Mouse (Mus musculus) c-Kit-negative CD71-positive TER-119-positive erythroid progenitor cells, embryonic 14.5 days (primary cell): Measurements from ENCODE around the gene Clec2d.
"Not testable (repeated sequence)": the region's sequence is repeated elsewhere in the genome, so short reads cannot be mapped to it uniquely, and the experiment has no call there.

ENCODE experiments used
- DNase-seq: peaks from one replicate; pipeline ENCODE4 v3.0.0-alpha.2; 2013; ENCODE audit warnings: low read depth, low spot score

Gene Clec2d

DNA sequence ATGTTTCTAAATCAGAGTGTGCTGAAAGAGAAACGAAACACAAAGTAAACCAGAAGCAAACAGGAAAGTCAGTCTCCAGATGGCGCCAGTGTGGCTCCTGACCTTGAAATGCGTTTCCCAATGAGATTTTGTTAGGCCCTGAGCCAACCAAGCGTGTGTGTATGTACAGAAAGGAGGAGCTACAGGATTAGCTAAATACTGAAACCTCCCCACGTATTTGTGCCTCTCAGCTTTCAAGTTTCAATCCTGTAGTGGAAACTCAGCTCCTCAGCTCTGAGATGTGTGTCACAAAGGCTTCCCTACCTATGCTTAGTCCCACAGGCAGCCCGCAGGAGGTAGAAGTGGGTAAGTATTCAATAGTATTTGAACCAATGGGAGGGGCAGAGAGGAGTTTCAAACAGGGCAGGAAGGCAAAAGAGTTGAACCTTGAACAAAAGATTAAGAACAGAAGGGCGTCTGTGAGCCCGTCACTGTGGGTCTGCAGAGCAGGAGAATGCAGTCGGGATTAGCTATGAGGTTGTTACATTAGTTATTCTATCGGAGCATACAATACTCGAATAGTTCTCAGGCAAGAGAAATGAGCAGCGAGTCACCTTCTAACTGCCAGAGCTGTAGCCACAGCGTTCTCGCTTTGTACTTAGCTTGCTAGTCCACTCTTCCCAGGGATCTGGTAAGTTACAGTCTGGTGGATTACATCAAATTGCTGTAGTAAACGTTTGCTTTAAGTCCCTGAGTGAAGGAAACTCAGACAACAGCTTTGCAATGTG, at the start of gene Clec2d:
Clec2d (plus strand) TSS at position 213 of the 767 bp plus-strand sequence.
- peak; percentile 28 for DNase-seq

DNA sequence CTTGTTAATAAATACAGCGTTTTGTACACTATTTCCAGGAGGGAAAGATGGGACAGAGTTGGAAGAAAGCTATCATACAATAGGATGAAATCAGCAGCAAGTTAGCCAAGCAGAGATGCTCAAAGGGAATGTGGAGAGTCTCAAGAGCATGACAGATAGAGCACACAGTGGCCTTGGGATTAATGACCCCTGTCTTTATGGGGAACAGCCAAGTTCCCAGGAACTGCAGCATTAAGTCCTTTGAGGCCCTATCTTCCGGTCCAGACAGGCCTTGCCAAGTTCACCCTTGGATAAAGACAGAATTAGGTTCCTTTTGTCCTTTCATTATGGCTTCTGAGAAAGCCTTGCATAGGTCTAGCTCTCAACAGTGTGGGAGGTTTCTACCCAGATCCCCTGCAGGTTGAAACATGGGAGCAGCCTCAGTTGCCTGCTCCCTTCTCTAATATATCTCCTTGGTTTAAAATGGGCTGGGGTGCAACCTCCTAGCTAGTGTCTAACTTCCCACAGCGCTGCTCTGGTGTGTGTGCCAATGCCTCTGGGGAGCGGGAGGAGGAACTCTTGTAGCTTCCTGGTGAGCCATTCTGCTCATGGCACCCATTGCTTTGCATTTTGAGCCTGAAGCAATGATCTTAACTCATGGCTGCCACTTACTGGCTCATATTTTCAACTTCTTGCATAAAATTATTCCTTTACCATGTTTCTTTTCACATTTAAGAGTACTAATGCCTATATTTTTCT, 47.6 kb upstream of the Clec2d start:
- no peak for DNase-seq

DNA sequence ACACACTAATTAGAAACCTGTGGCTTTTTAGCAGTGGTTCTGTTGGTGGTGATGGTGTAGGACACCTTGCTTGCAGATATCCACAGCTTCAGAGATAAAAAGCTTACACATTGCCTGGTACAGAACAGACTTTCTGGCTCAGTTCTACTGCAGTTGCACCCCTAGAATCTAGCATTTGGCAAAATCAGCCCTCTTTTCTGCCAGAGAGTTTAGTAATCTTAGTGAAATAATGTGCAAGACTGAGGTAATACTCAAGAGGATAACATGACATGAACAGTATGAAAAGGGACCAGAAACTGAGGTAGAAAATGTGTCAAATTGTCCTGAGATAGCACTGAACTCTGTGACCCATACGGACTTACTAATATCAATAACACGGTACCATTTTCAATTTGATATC, 33.6 kb upstream of the Clec2d start:
- DNase-seq = no peak

DNA sequence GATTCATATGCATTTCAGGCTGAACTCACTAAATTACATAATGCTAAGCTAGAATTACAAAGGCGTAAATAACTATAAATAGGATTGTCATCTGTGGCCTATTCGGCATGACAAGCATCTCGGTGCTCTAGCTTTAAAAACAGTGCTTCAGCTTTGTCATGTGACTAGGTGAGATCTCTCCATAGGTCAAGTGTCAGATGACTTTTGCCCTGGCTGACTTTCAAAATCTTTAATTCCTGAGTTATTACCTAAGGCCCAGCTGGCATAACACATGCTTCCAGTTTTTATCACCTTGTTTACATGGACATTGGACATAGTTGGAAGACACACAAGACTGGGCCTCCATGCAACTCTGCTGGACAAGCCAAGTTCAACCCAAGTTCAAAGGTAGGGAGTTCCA, 20.3 kb upstream of the Clec2d start:
- no peak for DNase-seq

DNA sequence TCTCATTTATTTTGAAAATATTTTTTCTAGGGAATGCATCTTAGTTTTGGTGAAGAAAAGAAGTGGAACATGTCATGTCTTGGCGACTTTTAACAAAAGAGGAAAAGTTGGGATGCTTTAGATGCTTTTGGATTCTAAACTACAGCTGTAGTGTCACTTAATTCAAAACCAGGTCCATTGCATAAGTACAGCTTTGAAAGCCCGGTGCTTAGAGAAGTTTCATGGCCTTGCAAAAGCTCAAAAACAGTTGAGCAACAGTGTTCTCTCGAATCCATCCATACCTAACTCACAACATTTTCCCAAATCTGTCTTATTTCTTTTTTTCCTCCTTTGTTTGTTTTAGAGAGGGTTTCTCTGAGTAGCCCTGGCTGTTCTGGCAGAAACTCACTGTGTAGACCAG, 19.3 kb upstream of the Clec2d start:
- no peak for DNase-seq

DNA sequence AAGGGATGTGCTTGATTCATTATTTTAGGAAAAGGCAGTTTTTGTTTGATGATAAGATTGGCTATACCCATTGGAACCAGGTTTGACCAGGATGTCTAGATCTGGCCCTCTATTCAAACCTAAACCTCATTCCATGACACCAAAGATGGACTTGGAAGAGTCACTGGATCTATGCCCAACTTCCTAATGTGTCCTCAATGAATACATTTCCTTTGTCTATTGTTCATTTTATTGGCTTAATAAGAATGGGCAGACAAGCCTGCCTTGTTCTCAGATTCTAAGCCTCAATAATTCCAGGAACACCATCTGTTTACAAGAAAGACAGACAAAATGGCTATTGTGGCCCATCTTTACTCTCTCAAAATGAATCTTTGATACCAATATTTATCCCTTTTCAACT, 18.5 kb upstream of the Clec2d start:
- DNase-seq = no peak

DNA sequence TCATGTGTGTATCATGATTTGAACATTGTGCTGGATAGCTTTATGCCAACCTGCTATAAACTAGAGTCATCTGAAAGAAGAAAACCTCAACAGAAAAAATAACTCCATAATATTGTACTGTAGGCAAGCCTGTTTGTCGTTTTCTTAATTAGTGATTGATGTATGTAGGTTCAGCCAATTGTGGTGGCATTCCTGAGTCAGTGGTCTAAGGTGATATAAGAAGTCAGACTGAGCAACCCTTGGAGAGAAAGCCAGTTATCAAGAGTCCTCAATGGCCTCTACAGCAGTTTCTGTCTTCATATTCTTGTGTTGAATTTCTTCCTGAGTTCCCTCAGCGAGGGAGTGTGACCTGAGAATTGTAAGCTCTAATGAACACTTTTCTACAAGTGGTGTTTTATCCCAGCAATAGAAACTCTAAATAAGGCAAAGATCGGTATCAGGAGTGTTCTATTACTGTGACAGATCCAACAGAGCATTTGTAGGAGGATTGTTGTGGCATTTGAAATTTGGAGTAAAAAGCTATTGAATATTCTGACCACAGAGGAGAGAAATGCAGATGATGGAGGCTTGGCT, 17.7 kb upstream of the Clec2d start:
- DNase-seq = no peak

DNA sequence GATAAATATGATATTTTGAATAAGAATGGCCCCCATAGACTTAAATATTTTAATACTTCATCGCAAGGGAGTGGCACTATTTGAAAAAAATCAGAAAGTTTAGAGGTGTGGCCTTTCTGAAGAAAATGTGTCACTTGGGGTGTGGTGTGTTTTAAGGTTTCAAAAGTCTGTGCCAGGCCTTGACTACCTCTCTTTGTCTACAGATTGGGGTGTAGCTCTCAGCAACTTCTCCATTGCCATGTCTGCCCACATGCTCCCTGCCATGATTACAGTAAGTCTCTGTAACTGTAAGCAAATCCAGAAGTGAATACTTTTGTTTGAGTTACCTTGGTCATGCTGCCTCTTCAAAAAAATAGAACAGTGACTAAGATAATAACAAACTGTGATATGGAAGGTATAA, 16.8 kb upstream of the Clec2d start:
- no peak for DNase-seq

DNA sequence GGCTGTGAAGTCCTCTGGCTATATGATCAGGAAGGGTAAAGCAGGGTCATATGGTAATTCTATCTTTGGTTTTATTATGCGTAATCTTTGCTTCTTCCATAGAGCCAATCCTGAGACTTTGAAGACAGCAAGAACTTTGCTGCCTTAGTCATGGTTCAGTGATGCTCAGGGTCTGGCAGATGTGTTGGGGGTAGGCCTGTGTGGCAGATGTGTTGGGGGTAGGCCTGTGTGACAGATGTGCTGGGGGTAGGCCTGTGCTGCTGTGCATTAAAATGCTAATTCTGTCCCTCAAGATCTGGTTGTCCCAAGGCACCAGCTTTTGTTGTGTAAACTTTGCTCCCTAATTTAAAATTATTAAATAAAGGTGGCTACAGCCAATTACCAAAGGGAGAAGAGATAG, 9.5 kb upstream of the Clec2d start:
- no peak for DNase-seq

DNA sequence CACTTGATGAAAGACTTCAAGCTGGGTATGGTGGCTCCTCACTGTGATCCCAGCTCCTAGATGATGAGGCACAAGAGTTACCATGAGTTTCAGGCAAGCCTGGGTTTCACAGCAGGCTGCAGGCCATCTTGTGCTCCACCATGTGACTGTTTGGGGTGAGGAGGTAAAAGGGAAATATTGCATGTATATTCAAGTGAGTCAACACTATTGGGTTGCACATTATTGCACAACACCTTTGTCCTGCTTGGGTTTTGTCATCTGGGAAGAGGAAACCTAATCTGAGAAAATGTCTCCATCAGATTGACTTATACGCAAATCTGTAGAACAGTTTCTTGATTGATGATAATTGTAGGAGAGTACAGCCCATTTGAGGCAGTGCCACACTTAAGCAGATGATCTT, 8.7 kb upstream of the Clec2d start:
- no peak for DNase-seq

DNA sequence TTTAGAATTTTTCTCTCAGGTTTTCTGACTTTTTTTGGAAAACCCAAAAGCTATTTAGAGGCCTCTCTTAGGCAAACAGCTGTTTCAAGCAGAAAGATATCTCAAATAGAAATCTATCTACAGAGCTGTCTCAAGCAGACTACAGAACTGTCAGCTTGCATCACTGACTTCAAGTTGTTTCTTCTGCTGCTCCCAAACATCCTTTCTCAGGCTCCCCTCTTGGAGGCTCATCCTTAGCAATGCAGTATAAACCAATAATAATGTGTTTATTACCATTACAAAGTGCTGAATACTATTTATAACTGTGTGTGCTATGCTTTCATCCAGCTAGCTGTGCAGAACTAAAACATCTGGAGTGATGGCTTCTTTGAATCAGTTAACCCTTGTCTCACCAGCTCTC, 5.6 kb upstream of the Clec2d start:
- DNase-seq = no peak

DNA sequence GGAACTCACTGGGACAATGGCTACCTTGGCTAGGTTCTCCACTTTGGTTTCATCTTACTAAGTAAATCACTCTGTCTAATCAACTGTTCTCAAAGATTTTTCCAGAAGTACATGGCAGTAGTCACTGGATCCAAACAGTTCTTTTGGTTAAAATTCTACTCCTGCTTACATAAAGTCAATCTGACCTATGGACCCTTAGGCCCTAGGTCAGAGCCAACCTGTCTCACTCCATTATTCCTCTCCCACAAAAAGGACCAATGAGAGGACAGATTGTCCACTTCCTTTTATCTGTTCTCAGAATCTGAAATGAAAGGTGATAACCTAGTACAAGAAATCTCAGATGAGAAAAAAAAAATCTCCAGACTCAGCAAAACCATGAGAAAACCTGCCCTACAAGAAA, 4.8 kb upstream of the Clec2d start:
- no peak for DNase-seq

DNA sequence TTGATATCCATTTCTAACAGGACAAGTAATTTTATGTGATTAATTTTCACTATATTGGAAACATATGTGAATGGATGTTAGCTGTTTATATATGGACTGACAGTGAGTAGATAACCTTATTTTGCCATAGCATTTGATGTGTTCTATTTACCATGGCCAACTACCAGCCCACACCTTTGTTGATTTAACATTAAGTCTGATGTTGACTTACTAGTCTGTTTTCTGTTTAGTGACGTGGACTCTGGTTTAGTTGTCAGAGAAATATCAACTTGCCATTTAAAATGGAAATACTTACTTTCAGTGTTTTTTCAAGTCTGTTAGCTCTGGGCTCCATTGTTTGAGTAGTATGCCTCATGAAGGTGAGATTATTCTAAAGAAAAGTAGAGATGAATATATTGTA, 3.8 kb upstream of the Clec2d start:
- DNase-seq = no peak

DNA sequence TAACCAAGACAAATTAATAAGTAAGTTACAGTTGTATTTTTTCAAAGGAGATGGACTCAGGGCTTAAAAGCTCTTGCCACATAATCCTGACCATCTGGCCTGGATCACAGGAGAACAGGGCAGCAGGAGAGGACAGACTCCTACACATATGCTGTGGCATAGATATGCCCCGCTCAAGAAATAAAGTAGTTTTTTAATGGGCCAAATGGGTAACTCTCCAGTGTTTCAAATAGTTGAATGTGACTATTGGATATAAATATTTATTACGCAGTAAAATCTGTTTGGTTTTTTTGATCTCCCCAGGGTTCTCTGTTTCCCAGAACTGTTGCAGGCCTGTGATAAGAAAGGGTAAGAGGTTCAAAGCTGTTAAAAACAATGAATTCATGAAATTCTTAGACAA, 1.1 kb upstream of the Clec2d start:
- no peak for DNase-seq

DNA sequence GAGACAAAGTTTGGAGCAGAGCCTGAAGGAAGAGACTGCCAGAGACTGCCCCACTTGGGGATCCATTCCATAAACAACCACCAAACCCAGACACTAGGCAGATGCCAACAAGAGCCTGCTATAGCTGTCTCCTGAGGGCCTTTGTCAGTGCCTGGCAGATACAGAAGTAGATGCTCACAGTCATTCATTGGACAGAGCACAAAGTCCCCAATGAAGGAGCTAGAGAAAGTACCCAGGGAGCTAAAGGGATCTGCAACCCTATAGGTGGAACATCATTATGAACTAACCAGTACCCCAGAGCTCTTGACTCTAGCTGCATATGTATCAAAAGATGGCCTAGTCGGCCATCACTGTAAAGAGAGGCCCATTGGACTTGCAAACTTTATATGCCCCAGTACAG, 584 bp upstream of the Clec2d start:
- DNase-seq = not testable (repeated sequence)

DNA sequence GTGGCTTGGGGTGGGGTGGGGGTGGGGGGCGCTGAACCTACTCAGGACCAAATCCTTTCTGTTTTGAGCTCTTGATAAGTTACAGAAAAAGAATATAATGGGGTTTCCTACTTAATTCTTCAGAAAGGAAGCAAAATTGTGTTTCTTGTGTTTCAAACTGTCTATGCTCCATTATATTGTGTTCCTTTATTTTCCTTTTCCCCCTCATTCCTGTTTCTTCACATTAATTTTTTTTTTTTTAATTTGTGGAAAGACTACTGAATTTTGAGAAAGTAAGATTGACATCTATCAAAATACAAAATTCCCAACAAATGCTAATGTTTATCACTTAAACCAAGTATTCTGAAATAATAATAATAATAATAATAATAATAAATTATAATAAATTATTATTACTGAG, 834 bp downstream of the Clec2d start:
- DNase-seq = no peak

DNA sequence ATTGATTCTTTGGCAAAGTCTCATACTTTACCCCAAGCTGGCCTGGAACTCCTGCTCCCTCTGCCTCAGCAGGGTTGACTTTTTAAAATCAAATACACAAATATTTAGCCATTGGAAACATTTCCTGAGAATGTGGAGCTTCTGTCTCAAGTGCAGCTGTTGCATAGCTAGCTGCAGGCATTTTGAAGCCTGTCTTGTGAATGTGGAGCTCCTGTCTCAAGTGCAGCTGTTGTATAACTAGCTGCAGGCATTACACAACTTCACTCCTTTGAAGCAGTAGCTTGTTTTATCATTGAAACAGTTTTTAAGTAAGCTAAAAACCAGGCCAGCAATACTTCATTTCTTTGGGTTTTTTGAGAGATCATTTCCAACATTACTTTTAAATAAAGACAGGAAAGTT, 1.3 kb downstream of the Clec2d start:
- no peak for DNase-seq

DNA sequence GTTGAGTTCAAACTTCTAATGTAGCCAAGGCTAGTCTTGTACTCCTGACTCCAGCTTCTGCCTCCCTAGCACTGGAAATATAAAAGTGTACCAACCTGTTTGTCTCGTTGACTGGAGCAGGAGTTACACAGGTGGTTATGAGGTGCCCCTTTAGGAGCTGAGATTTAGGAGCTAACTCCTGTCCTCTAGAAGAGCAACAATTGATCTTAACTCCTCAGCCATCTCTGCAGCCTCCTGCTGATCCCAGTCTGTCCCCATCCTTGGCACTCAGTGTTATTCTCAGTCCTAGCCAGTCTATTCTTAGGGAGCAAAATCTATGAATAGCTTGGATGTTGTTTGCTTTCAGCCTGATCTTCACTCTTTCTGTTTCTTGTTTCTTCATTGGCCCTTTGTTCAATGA, 2.1 kb downstream of the Clec2d start:
- DNase-seq = no peak

DNA sequence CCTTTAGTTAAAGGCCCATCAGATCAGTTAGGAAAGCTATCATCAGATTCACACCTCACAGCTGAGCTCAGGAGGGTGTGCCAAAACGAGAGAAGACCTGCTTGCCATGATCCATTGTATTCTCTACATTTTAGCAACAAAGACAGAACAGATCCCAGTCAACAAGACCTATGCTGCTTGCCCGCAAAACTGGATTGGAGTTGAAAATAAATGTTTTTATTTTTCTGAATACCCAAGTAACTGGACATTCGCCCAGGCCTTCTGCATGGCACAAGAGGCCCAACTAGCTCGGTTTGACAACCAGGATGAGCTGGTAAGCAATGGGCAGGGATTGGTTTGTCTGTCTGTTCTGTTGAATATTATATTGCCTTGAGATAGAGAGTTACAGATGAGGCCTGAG, 3.6 kb downstream of the Clec2d start:
- not testable (repeated sequence) for DNase-seq

DNA sequence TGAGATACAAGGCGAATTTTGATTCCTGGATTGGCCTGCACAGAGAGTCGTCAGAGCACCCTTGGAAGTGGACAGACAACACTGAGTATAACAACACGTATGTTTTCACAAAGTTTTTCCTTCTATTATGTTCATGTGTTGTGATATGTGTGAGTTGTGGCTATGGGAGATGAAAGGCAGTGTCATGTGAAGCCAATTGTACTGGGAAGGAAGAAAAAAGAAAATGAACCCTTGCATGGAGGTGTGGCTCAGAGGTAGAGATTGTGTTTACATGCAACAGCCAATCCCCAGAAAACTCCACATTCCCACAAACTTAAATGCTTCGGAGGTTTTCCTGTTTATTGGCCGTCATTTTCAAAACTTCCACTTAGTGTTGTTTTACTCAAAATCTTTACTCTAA, 4.4 kb downstream of the Clec2d start:
- DNase-seq = no peak

DNA sequence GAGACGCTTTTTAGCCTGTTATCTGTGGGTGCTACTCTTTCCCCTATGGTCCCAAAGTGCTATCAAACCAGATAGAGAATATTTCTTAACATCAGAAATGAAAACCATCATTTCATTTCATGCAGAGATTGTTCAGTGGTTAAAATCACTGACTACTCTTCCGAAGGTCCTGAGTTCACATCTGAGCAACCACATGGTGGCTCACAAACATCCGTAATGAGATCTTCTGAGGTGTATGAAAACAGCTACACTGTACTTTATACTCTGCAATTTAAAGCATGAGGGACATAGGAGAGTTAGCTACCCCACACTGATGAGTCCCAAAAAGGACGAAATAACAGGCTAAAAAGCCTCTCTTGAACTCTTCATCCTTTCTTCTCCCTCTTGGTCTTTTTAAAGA, 5.6 kb downstream of the Clec2d start:
- DNase-seq = no peak

DNA sequence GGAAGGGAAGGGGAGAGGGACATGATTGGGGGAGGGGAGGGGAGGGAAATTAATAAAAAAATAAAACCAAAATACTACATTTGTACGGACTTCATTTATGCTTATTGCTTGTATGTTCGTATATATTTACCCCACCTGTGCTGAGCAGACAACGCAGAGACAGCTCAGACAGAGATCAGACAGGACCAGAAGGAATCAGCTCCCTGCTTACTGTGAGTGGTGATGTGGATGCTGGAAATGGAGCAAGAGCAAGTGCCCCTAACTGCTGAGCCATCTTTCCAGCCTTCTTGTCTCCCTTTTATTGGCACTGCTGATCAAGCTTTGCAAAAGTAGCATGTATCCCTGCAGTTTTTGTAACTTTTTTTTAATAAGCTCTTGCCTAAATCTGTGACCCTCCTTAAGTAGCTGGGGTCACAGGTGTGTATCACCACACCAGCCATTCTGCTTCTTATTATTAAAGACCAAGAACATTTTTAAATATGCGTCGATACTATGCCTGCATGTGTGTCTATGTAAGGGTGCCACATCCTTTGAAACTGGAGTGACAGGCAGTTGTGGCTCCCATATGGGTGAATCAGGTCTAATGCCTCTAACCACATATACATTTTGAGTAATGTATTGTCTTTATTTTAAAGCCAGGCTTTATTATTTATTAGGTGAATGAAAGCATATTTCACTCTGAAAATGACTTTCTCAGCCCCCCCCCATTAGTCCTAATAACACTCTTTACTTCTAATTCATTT, 6.2 kb downstream of the Clec2d start:
- no peak for DNase-seq
